Mouse (Mus musculus): ENCODE results near the gene Slc12a9. TPM values are rescaled to one million over a fixed set of nuclear protein-coding genes. Genes with fewer than 3 reads are reported as not detected.
A peak's percentile ranks its signal among the peaks of the same experiment; 100 is the strongest.

The Slc12a9 gene
- polyA plus RNA-seq, 1 experiment, result 17.1 TPM

- DNase-seq (ENCODE audit: low spot score), result no peak
These were observed 19.8 kb downstream of the Slc12a9 start for GRCm38 (mm10) chr5:137313466-137314192.

GRCm38 (mm10) chr5:137308356-137308755, 25.0 kb downstream of the Slc12a9 start:
- no peak for DNase-seq (ENCODE audit: low spot score)

- DNase-seq (ENCODE audit: low spot score), result peak; percentile 75
These were observed 26.1 kb downstream of the Slc12a9 start, which contains the start of gene Srrt for GRCm38 (mm10) chr5:137307071-137307912. Gene Srrt, minus strand, starts transcription at chr5:137307674.

- no peak for DNase-seq (ENCODE audit: low spot score)
These were observed 26.9 kb downstream of the Slc12a9 start for GRCm38 (mm10) chr5:137306439-137307005.

- no peak for DNase-seq (ENCODE audit: low spot score)
These were observed 27.6 kb downstream of the Slc12a9 start for GRCm38 (mm10) chr5:137305822-137306221.

- DNase-seq (ENCODE audit: low spot score), result no peak
These were observed 28.6 kb downstream of the Slc12a9 start for GRCm38 (mm10) chr5:137304816-137305215.

- DNase-seq (ENCODE audit: low spot score), result no peak
These were observed 29.2 kb downstream of the Slc12a9 start for GRCm38 (mm10) chr5:137304165-137304564.

- no peak for DNase-seq (ENCODE audit: low spot score)
These were observed 29.8 kb downstream of the Slc12a9 start for GRCm38 (mm10) chr5:137303609-137304008.

- no peak for DNase-seq (ENCODE audit: low spot score)
These were observed 32.1 kb downstream of the Slc12a9 start for GRCm38 (mm10) chr5:137301253-137301652.

GRCm38 (mm10) chr5:137299240-137299639, 34.2 kb downstream of the Slc12a9 start:
- no peak for DNase-seq (ENCODE audit: low spot score)

GRCm38 (mm10) chr5:137297126-137297525, 36.3 kb downstream of the Slc12a9 start:
- no peak for DNase-seq (ENCODE audit: low spot score)

- no peak for DNase-seq (ENCODE audit: low spot score)
These were observed 37.7 kb downstream of the Slc12a9 start for GRCm38 (mm10) chr5:137295712-137296111.

- no peak for DNase-seq (ENCODE audit: low spot score)
These were observed 38.1 kb downstream of the Slc12a9 start for GRCm38 (mm10) chr5:137295296-137295695.

GRCm38 (mm10) chr5:137294744-137295093, 38.7 kb downstream of the Slc12a9 start:
- no peak for DNase-seq (ENCODE audit: low spot score)

GRCm38 (mm10) chr5:137293839-137294743, 39.3 kb downstream of the Slc12a9 start, which contains the start of gene Ufsp1:
Gene Ufsp1, plus strand, starts transcription at chr5:137294629.
- DNase-seq (ENCODE audit: low spot score), result peak; percentile 85

GRCm38 (mm10) chr5:137293282-137293681, 40.1 kb downstream of the Slc12a9 start:
- peak; percentile 75 for DNase-seq (ENCODE audit: low spot score)

GRCm38 (mm10) chr5:137291381-137291926, 41.9 kb downstream of the Slc12a9 start:
- no peak for DNase-seq (ENCODE audit: low spot score)

- DNase-seq (ENCODE audit: low spot score), result peak; percentile 48
These were observed 42.7 kb downstream of the Slc12a9 start for GRCm38 (mm10) chr5:137290677-137291076.

- DNase-seq (ENCODE audit: low spot score), result no peak
These were observed 43.6 kb downstream of the Slc12a9 start for GRCm38 (mm10) chr5:137289591-137290365.

GRCm38 (mm10) chr5:137288999-137289470, 44.4 kb downstream of the Slc12a9 start:
- DNase-seq (ENCODE audit: low spot score), result no peak
